Mouse (Mus musculus) heart, adult 2 months (tissue): ENCODE results near the gene Wipf3.

ENCODE experiments used
- CTCF ChIP-seq: fragments of 200-600 bp; IDR thresholded peaks from 2 replicates; pipeline ENCODE4 v1.8.1; 2022; ENCODE audit warnings: antibody characterized with exemption, mild to moderate bottlenecking, moderate library complexity
- EP300 ChIP-seq: fragments of 200-500 bp; IDR thresholded peaks from 2 replicates; pipeline ENCODE4 v1.6.1; 2011; ENCODE audit warnings: low read depth, low read length, control low read depth; ENCODE audit not compliant: insufficient read depth
- POLR2A ChIP-seq: fragments of 200-500 bp; IDR thresholded peaks from 2 replicates; pipeline ENCODE4 v1.6.1; 2011; ENCODE audit warnings: mild to moderate bottlenecking, low read depth, low read length, control low read depth; ENCODE audit not compliant: insufficient read depth

DNA sequence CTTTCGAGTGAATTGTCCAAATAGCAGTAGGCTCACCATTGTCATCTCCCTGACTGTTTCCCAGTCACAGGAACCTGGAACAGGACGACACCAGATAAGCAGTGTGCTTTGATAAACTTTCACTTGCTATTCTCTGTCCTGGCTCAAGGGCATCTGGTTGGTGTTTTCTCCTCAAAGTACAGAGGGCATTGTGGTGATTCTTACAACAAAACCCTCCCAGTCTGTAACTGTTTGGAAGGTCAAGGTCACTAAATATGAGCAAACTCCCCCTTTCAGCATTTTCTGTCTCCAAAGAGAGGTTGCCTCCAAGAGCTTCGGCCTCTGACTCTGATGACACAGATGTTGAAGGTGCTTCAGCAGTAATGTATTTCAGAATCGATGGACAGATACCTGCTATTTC, 35.5 kb downstream of the Wipf3 start:
- TF ChIP-seq CTCF (no peak), POLR2A (no peak), EP300 (no peak)
